Mouse (Mus musculus): ENCODE data around the gene Sh3pxd2a.

Sh3pxd2a gene

GRCm38 (mm10) chr19:47306917-47307315 is 157.3 kb downstream of the Sh3pxd2a start:
- DNase-seq (ENCODE audit: low spot score), result no peak

GRCm38 (mm10) chr19:47306128-47306916 is 157.9 kb downstream of the Sh3pxd2a start:
- DNase-seq (ENCODE audit: low spot score), result no peak

- DNase-seq (ENCODE audit: low spot score), result no peak
Measured at GRCm38 (mm10) chr19:47305401-47305800, 158.8 kb downstream of the Sh3pxd2a start.

- DNase-seq (ENCODE audit: low spot score), result no peak
Measured at GRCm38 (mm10) chr19:47304170-47304745, 159.9 kb downstream of the Sh3pxd2a start.

GRCm38 (mm10) chr19:47303128-47303527 is 161.1 kb downstream of the Sh3pxd2a start:
- no peak for DNase-seq (ENCODE audit: low spot score)

GRCm38 (mm10) chr19:47302191-47302852 is 161.9 kb downstream of the Sh3pxd2a start:
- no peak for DNase-seq (ENCODE audit: low spot score)

- no peak for DNase-seq (ENCODE audit: low spot score)
Measured at GRCm38 (mm10) chr19:47301303-47302190, 162.7 kb downstream of the Sh3pxd2a start.

GRCm38 (mm10) chr19:47298100-47298499 is 166.1 kb downstream of the Sh3pxd2a start:
- DNase-seq (ENCODE audit: low spot score), result no peak

GRCm38 (mm10) chr19:47292451-47292951 is 171.7 kb downstream of the Sh3pxd2a start:
- DNase-seq (ENCODE audit: low spot score), result no peak

GRCm38 (mm10) chr19:47291307-47292080 is 172.7 kb downstream of the Sh3pxd2a start:
- DNase-seq (ENCODE audit: low spot score), result no peak

- no peak for DNase-seq (ENCODE audit: low spot score)
Measured at GRCm38 (mm10) chr19:47286886-47287450, 177.2 kb downstream of the Sh3pxd2a start.

GRCm38 (mm10) chr19:47285581-47285980 is 178.6 kb downstream of the Sh3pxd2a start:
- no peak for DNase-seq (ENCODE audit: low spot score)

- no peak for DNase-seq (ENCODE audit: low spot score)
Measured at GRCm38 (mm10) chr19:47282688-47283215, 181.4 kb downstream of the Sh3pxd2a start.

- DNase-seq (ENCODE audit: low spot score), result no peak
Measured at GRCm38 (mm10) chr19:47282050-47282454, 182.1 kb downstream of the Sh3pxd2a start.

GRCm38 (mm10) chr19:47280894-47281293 is 183.3 kb downstream of the Sh3pxd2a start:
- no peak for DNase-seq (ENCODE audit: low spot score)

- DNase-seq (ENCODE audit: low spot score), result peak; percentile 62
Measured at GRCm38 (mm10) chr19:47279788-47280532, 184.2 kb downstream of the Sh3pxd2a start.

- no peak for DNase-seq (ENCODE audit: low spot score)
Measured at GRCm38 (mm10) chr19:47279372-47279771, 184.8 kb downstream of the Sh3pxd2a start.

GRCm38 (mm10) chr19:47276730-47277129 is 187.5 kb downstream of the Sh3pxd2a start:
- DNase-seq (ENCODE audit: low spot score), result peak; percentile 52

- DNase-seq (ENCODE audit: low spot score), result no peak
Measured at GRCm38 (mm10) chr19:47270520-47270919, 193.7 kb downstream of the Sh3pxd2a start.

GRCm38 (mm10) chr19:47269729-47270128 is 194.5 kb downstream of the Sh3pxd2a start:
- DNase-seq (ENCODE audit: low spot score), result no peak
